Mouse (Mus musculus): ENCODE data around the gene D430041D05Rik. TPM values are rescaled to one million over a fixed set of nuclear protein-coding genes. Genes with fewer than 3 reads are reported as not detected.
"Not testable (repeated sequence)": the region's sequence is repeated elsewhere in the genome, so short reads cannot be mapped to it uniquely, and the experiment has no call there.

Gene D430041D05Rik
- polyA plus RNA-seq, 1 experiment from 2014 or later: 0.22 TPM

DNA sequence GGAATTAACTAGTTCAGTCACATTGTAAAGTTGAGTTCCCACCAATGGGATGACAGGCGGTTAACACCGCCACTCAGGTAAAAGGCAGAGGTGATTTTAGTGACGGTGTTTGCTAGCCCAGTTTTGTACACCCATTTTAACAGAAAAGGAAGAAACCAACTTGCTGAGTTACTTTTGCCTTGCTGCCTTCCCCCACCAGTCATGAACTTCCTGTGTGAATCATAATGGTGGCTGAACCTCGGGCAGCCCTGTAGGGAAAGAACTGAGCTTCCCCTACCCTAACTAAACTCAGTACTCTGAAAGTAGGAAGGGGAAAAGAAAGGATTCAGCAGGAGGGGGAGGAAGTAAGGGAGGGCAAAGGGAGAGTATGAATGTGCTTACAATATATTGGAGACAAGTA lies 300.8 kb downstream of the D430041D05Rik start:
- Histone ChIP-seq H3K36me3 (ENCODE audit: control insufficient read depth, insufficient read depth, low read length) (no peaks in the 10 kb centered on the region), H3K9ac (replicated peaks; ENCODE audit: low read depth, low read length) (no peak overlapping the region), H3K27me3 (ENCODE audit: control insufficient read depth, insufficient read depth, low read length) (no peaks in the 10 kb centered on the region), H3K4me3 (ENCODE audit: low read depth, low read length) (no peak overlapping the region), H3K4me2 (replicated peaks; ENCODE audit: low read depth, low read length) (no peak overlapping the region), H3K9me3 (ENCODE audit: control insufficient read depth, low read depth, low read length) (no peaks in the 10 kb centered on the region), H3K4me1 (ENCODE audit: control insufficient read depth, insufficient read depth, low read length) (no peaks in the 10 kb centered on the region), H3K27ac (ENCODE audit: low read length) (no peak overlapping the region)
- no peak for ATAC-seq (ENCODE audit: insufficient number of reproducible peaks, insufficient read depth, low FRiP score, low read depth)
- 86% methylated on average over 4 of the region's 4 CpGs for WGBS

DNA sequence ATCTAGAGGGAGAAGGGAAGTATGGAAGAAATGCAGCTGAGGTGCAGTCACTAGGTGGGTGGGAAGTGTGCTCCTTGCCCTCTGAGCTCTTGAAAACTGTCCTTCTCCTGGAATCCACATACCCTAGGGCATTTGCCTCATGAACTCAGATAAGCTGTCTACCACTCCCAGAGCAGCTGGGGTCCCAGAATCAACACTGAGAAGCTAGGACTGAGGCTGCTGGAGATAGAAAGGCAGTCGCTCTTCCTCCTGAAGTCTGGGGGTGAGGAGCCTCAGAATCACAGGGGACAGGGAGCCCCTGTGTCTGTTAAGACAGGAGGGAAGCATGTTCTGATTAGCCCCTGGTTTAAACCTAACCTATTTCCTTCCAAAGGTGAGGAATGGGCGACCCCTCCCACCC lies 301.3 kb downstream of the D430041D05Rik start:
- 59% methylated on average over 2 of the region's 2 CpGs for WGBS
- no peak for ATAC-seq (ENCODE audit: insufficient number of reproducible peaks, insufficient read depth, low FRiP score, low read depth)
- Histone ChIP-seq H3K4me3 (ENCODE audit: low read depth, low read length) (no peak overlapping the region), H3K36me3 (ENCODE audit: control insufficient read depth, insufficient read depth, low read length) (no peaks in the 10 kb centered on the region), H3K4me2 (replicated peaks; ENCODE audit: low read depth, low read length) (no peak overlapping the region), H3K4me1 (ENCODE audit: control insufficient read depth, insufficient read depth, low read length) (no peaks in the 10 kb centered on the region), H3K27ac (ENCODE audit: low read length) (0 out of 2 replicates have a peak overlapping the region, but pooled peaks have one; percentile 10), H3K9me3 (ENCODE audit: control insufficient read depth, low read depth, low read length) (no peaks in the 10 kb centered on the region), H3K27me3 (ENCODE audit: control insufficient read depth, insufficient read depth, low read length) (no peaks in the 10 kb centered on the region), H3K9ac (replicated peaks; ENCODE audit: low read depth, low read length) (no peak overlapping the region)

DNA sequence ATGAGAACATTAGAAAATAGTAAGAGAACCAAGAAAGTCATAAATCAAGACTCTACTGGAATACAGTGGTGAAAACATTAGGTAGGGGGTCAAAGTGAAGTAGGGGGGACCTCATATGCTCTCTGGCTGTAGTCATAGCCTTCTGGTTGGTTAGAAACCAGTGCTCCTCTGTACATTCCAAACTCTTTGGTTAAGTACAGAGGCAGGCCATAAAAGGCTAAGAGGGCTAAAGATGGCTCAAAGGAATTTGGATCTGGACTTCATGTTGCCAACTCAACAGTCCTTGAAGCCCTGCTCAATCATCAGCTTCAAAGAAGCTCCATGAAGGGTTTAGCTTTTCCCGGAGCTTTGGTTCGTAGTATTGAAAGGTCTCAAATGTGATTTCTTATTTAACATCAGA lies 301.8 kb downstream of the D430041D05Rik start:
- not testable (repeated sequence) for H3K27me3 ChIP-seq (ENCODE audit: control insufficient read depth, insufficient read depth, low read length); H3K36me3 ChIP-seq (ENCODE audit: control insufficient read depth, insufficient read depth, low read length); ATAC-seq (ENCODE audit: insufficient number of reproducible peaks, insufficient read depth, low FRiP score, low read depth); H3K4me1 ChIP-seq (ENCODE audit: control insufficient read depth, insufficient read depth, low read length); H3K27ac ChIP-seq (ENCODE audit: low read length); H3K4me2 ChIP-seq (replicated peaks; ENCODE audit: low read depth, low read length); H3K9ac ChIP-seq (replicated peaks; ENCODE audit: low read depth, low read length); H3K9me3 ChIP-seq (ENCODE audit: control insufficient read depth, low read depth, low read length); H3K4me3 ChIP-seq (ENCODE audit: low read depth, low read length)
- 84% methylated on average over 2 of the region's 2 CpGs for WGBS

DNA sequence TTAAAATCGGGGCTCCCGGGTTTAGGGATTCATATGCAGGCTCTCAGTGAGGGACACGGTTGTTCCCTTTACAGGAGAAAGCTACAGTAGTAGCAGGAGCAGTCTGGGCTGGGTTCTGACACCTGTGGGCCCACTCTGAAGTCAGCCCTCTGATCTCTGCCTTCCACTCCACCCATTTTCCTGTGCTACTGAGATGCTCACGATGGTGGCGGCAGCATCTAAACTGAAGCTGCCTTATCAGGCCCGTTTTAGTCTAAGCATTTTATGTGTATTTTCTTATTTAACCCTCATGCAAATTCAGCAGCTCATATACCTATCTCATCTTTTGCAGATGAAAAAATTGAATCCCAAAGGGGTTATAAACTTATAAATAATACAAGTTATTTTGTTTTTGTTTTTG lies 306.0 kb downstream of the D430041D05Rik start:
- H3K27me3 ChIP-seq (ENCODE audit: control insufficient read depth, insufficient read depth, low read length): no peaks in the 10 kb centered on the region
- no peak for ATAC-seq (ENCODE audit: insufficient number of reproducible peaks, insufficient read depth, low FRiP score, low read depth)
- 88% methylated on average over 6 of the region's 6 CpGs for whole genome bisulfite sequencing

DNA sequence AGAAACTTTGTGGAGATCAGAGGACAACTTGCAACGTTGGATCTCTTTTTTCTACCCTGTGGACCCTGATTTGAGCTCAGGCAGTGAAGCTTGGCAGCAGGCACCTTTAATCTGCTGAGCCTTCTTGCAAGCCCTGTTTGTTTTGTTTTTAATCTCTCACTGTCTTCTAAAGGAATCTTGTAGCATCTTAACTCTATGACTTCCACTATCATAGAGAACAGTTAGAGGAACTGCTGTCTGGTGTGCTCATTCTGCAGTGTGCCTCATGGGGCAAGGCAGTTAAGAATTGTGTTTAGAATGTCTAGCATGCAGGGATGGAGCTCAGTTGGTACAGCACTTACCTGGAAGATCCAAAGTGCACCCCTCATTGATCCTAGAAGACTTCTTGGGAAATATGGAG lies 310.9 kb downstream of the D430041D05Rik start:
- Histone ChIP-seq H3K4me3 (ENCODE audit: low read depth, low read length) (no peak overlapping the region), H3K9ac (replicated peaks; ENCODE audit: low read depth, low read length) (no peak overlapping the region), H3K4me2 (replicated peaks; ENCODE audit: low read depth, low read length) (no peak overlapping the region), H3K4me1 (ENCODE audit: control insufficient read depth, insufficient read depth, low read length) (no peaks in the 10 kb centered on the region), H3K27me3 (ENCODE audit: control insufficient read depth, insufficient read depth, low read length) (no peaks in the 10 kb centered on the region), H3K36me3 (ENCODE audit: control insufficient read depth, insufficient read depth, low read length) (no peaks in the 10 kb centered on the region), H3K27ac (ENCODE audit: low read length) (no peak overlapping the region), H3K9me3 (ENCODE audit: control insufficient read depth, low read depth, low read length) (no peaks in the 10 kb centered on the region)
- ATAC-seq (ENCODE audit: insufficient number of reproducible peaks, insufficient read depth, low FRiP score, low read depth): no peak
- WGBS: 56% methylated on average over 1 of the region's 1 CpGs

More for the DNA sequence above, 306.0 kb downstream of the D430041D05Rik start:
- Histone ChIP-seq H3K4me1 (ENCODE audit: control insufficient read depth, insufficient read depth, low read length) (no peaks in the 10 kb centered on the region), H3K4me2 (replicated peaks; ENCODE audit: low read depth, low read length) (no peak overlapping the region), H3K9ac (replicated peaks; ENCODE audit: low read depth, low read length) (no peak overlapping the region), H3K36me3 (ENCODE audit: control insufficient read depth, insufficient read depth, low read length) (no peaks in the 10 kb centered on the region), H3K27ac (ENCODE audit: low read length) (no peak overlapping the region), H3K4me3 (ENCODE audit: low read depth, low read length) (no peak overlapping the region), H3K9me3 (ENCODE audit: control insufficient read depth, low read depth, low read length) (no peaks in the 10 kb centered on the region)

DNA sequence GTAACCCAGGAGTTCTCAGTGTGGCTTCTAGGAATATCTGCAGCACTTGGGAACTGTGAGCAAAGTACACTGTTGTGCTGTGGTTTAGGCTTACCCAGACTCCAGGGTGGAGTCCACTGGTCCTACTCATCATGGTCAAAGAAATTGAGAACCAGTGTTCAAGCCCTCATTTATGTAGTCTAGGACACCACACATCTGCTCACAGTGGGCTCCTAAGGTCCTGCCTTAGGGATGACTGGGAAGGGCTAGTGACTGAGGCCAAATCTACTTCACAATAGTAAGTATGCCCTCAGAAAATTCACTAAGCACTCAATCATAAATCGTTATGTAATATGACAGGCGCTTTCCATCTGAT lies 311.6 kb downstream of the D430041D05Rik start:
- Histone ChIP-seq H3K36me3 (ENCODE audit: control insufficient read depth, insufficient read depth, low read length) (no peaks in the 10 kb centered on the region), H3K27me3 (ENCODE audit: control insufficient read depth, insufficient read depth, low read length) (no peaks in the 10 kb centered on the region), H3K9me3 (ENCODE audit: control insufficient read depth, low read depth, low read length) (no peaks in the 10 kb centered on the region), H3K9ac (replicated peaks; ENCODE audit: low read depth, low read length) (no peak overlapping the region), H3K4me1 (ENCODE audit: control insufficient read depth, insufficient read depth, low read length) (no peaks in the 10 kb centered on the region), H3K27ac (ENCODE audit: low read length) (no peak overlapping the region), H3K4me3 (ENCODE audit: low read depth, low read length) (no peak overlapping the region), H3K4me2 (replicated peaks; ENCODE audit: low read depth, low read length) (no peak overlapping the region)
- no peak for ATAC-seq (ENCODE audit: insufficient number of reproducible peaks, insufficient read depth, low FRiP score, low read depth)
- 92% methylated on average over 2 of the region's 2 CpGs for WGBS

DNA sequence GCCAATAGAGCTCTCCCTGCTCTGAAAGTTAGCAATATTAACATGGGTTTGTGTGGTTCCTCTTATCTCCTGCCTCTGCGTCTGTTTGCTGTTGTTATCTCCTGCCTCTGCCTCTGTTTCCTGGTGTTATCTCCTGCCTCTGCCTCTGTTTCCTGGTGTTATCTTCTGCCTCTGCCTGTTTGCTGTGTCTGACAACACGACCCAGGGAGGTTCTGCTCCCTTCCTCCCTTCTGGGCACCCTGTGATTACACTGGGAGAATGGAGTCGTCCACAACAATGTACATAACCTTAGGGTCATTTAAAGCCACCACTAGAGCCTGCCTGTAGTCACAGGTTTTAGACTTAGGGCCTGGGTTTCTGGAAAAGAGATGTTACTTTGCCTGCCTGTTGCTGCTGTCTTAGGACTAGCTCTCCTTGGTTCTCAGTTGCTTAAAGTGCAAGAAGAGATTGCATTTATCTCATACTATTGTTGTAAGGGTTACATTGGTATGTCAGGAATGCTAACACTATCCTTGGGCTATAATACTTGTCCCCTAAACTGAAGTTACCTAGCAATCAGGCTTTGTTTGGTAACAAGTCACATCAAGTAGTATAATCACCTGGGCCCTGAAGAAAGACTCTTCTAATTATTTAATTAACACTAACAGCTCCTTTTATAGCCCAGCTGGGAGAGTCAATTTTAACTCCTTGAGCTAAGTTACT lies 312.1 kb downstream of the D430041D05Rik start:
- Histone ChIP-seq H3K4me2 (replicated peaks; ENCODE audit: low read depth, low read length) (no peak overlapping the region), H3K4me3 (ENCODE audit: low read depth, low read length) (no peak overlapping the region), H3K27ac (ENCODE audit: low read length) (no peak overlapping the region), H3K9me3 (ENCODE audit: control insufficient read depth, low read depth, low read length) (no peaks in the 10 kb centered on the region), H3K36me3 (ENCODE audit: control insufficient read depth, insufficient read depth, low read length) (no peaks in the 10 kb centered on the region), H3K4me1 (ENCODE audit: control insufficient read depth, insufficient read depth, low read length) (no peaks in the 10 kb centered on the region), H3K27me3 (ENCODE audit: control insufficient read depth, insufficient read depth, low read length) (no peaks in the 10 kb centered on the region), H3K9ac (replicated peaks; ENCODE audit: low read depth, low read length) (no peak overlapping the region)
- WGBS: 31% methylated on average over 3 of the region's 3 CpGs
- ATAC-seq (ENCODE audit: insufficient number of reproducible peaks, insufficient read depth, low FRiP score, low read depth): peak; percentile 46; the same call in 1 of the 2 replicates

DNA sequence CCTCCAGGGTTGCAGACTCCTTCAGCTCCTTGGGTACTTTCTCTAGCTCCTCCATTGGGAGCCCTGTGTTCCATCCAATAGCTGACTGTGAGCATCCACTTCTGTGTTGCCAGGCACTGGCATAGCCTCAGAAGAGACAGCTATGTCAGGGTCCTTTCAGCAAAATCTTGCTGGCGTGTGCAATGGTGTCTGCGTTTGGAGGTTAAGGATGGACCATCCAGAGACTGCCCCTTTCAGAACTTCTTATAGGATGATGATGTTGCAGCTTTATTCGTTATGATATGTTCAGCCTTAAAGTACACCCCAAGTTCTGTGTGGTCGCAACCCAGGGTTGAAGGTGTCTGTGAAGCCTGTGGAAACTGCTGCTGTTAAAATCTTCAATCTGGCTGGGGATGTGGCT lies 313.4 kb downstream of the D430041D05Rik start:
- not testable (repeated sequence) for H3K4me2 ChIP-seq (replicated peaks; ENCODE audit: low read depth, low read length); H3K4me3 ChIP-seq (ENCODE audit: low read depth, low read length); H3K27me3 ChIP-seq (ENCODE audit: control insufficient read depth, insufficient read depth, low read length); H3K4me1 ChIP-seq (ENCODE audit: control insufficient read depth, insufficient read depth, low read length); H3K27ac ChIP-seq (ENCODE audit: low read length); H3K9ac ChIP-seq (replicated peaks; ENCODE audit: low read depth, low read length); H3K9me3 ChIP-seq (ENCODE audit: control insufficient read depth, low read depth, low read length); H3K36me3 ChIP-seq (ENCODE audit: control insufficient read depth, insufficient read depth, low read length); ATAC-seq (ENCODE audit: insufficient number of reproducible peaks, insufficient read depth, low FRiP score, low read depth)
- WGBS: 95% methylated on average over 4 of the region's 4 CpGs

DNA sequence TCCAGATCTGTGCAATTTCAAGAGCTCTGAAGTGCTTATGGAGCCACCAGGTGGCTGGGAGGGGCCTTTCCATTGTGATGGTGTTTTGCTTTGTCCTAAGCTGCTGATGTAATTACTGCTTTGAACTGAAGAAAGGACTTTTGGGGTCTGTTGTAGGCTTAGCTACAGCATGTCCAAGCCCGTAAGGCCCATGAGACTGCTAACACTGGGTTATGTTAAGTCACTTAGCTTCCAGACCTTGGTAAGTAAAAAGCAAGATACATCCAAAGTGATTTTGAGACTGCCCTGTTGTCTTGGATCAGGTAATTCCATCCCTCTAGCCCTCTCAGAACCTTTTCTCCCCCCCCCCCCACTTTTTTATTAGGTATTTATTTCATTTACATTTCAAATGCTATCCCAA lies 314.0 kb downstream of the D430041D05Rik start:
- peak overlapping the region; percentile 63; the same call in 1 of the 2 replicates for H3K4me2 ChIP-seq (replicated peaks; ENCODE audit: low read depth, low read length)
- not testable (repeated sequence) for H3K4me1 ChIP-seq (ENCODE audit: control insufficient read depth, insufficient read depth, low read length); H3K9ac ChIP-seq (replicated peaks; ENCODE audit: low read depth, low read length); H3K27me3 ChIP-seq (ENCODE audit: control insufficient read depth, insufficient read depth, low read length); H3K36me3 ChIP-seq (ENCODE audit: control insufficient read depth, insufficient read depth, low read length); H3K9me3 ChIP-seq (ENCODE audit: control insufficient read depth, low read depth, low read length); H3K27ac ChIP-seq (ENCODE audit: low read length); ATAC-seq (ENCODE audit: insufficient number of reproducible peaks, insufficient read depth, low FRiP score, low read depth)
- 0 out of 2 replicates have a peak overlapping the region, but pooled peaks have one; percentile 54 for H3K4me3 ChIP-seq (ENCODE audit: low read depth, low read length)
- WGBS: 80% methylated on average over 1 of the region's 1 CpGs

Data from stomach, embryonic 14.5 days (tissue).